Mouse (Mus musculus) heart, embryonic 11.5 days (tissue): Measurements from ENCODE around the gene Cbr2. TPM values are rescaled to one million over a fixed set of nuclear protein-coding genes. Genes with fewer than 3 reads are reported as not detected.
"Not testable (repeated sequence)": the region's sequence is repeated elsewhere in the genome, so short reads cannot be mapped to it uniquely, and the experiment has no call there.

ENCODE experiments used
- ATAC-seq: fragments of 200-750 bp; cut with Nextera tagmentation; replicated peaks from 2 replicates; pipeline ENCODE4 v1.8.0; 2017; ENCODE audit warnings: moderate library complexity; ENCODE audit not compliant: insufficient number of reproducible peaks, low FRiP score, low TSS enrichment
- H3K27ac ChIP-seq: fragments of 300-500 bp; sonication (generic); 2 replicates; pipeline ENCODE4 v1.5.1; 2014; ENCODE audit warnings: mild to moderate bottlenecking, low read depth, low read length
- H3K27me3 ChIP-seq: fragments of 300-500 bp; sonication (generic); 2 replicates; pipeline ENCODE4 v1.6.1; 2014; ENCODE audit warnings: mild to moderate bottlenecking, low read length, mixed read lengths; ENCODE audit not compliant: control insufficient read depth, insufficient read depth
- H3K36me3 ChIP-seq: fragments of 300-500 bp; sonication (generic); 2 replicates; pipeline ENCODE4 v1.6.1; 2014; ENCODE audit warnings: mild to moderate bottlenecking, low read length, moderate library complexity, mixed read lengths; ENCODE audit not compliant: control insufficient read depth, insufficient read depth
- H3K4me1 ChIP-seq: fragments of 300-500 bp; sonication (generic); 2 replicates; pipeline ENCODE4 v1.6.1; 2014; ENCODE audit warnings: low read length; ENCODE audit not compliant: control insufficient read depth, insufficient read depth
- H3K4me2 ChIP-seq: fragments of 300-500 bp; sonication (generic); 2 replicates; pipeline ENCODE4 v1.6.1; 2014; ENCODE audit warnings: mild to moderate bottlenecking, moderate library complexity
- H3K4me3 ChIP-seq: fragments of 300-500 bp; sonication (generic); 2 replicates; pipeline ENCODE4 v1.5.1; 2014; ENCODE audit warnings: low read depth, low read length
- H3K9ac ChIP-seq: fragments of 300-500 bp; sonication (generic); 2 replicates; pipeline ENCODE4 v1.6.1; 2014; ENCODE audit warnings: mild to moderate bottlenecking, low read depth, low read length, moderate library complexity
- H3K9me3 ChIP-seq: fragments of 300-500 bp; sonication (generic); replicated peaks from 2 replicates; pipeline ENCODE4 v1.6.1; 2016; ENCODE audit warnings: low read length; ENCODE audit not compliant: control insufficient read depth
- WGBS: fragments of 180-500 bp; shearing (Covaris S2); extraction: QIAGEN DNeasy Blood & Tissue Kit; methylation state at CpG from one replicate; pipeline ENCODE4 v1.1.7; 2014; ENCODE audit not compliant: insufficient replicate concordance; 5-methylcytosine and 5-hydroxymethylcytosine counted together
- polyA plus RNA-seq: library from polyadenylated mRNA; unstranded; fragments of >200 nt; fragmentation: Nextera tagmentation; extraction: Ambion mirVana; gene quantifications from 2 replicates; pipeline ENCODE4 v1.2.1, GENCODE M21; 2014

The Cbr2 gene
- polyA plus RNA-seq, 1 experiment from 2014 or later: 0.36 TPM

- not testable (repeated sequence) for H3K4me1 ChIP-seq, H3K27ac ChIP-seq, H3K9ac ChIP-seq, H3K9me3 ChIP-seq, ATAC-seq, H3K4me2 ChIP-seq, H3K4me3 ChIP-seq, H3K36me3 ChIP-seq
- peaks cover 21% of the 10 kb centered on the region for H3K27me3 ChIP-seq
- 68% methylated on average over 4 of the region's 7 CpGs for WGBS
Observed at GRCm38 (mm10) chr11:120767023-120767422, 35.1 kb upstream of the Cbr2 start.

GRCm38 (mm10) chr11:120763121-120763999 is 31.4 kb upstream of the Cbr2 start:
- Histone ChIP-seq H3K27me3 (peaks cover 25% of the 10 kb centered on the region), H3K4me2 (peak overlapping the region; percentile 49)
- H3K9me3 ChIP-seq, H3K36me3 ChIP-seq, ATAC-seq, H3K4me3 ChIP-seq, H3K27ac ChIP-seq, H3K9ac ChIP-seq, H3K4me1 ChIP-seq: not testable (repeated sequence)
- 0% methylated on average over 3 of the region's 23 CpGs for WGBS

GRCm38 (mm10) chr11:120762672-120763041 is 30.7 kb upstream of the Cbr2 start, which contains the start of gene Hmga1b:
Gene Hmga1b, plus strand, starts transcription at chr11:120762794.
- Histone ChIP-seq H3K27me3 (peaks cover 25% of the 10 kb centered on the region), H3K4me2 (peak within 1 kb of the TSS; percentile 49), H3K9me3 (peaks cover 12% of the 10 kb centered on the region)
- not testable (repeated sequence) for H3K4me3 ChIP-seq, H3K4me1 ChIP-seq, H3K36me3 ChIP-seq, H3K27ac ChIP-seq, H3K9ac ChIP-seq, ATAC-seq
- 13% methylated on average over 14 of the region's 14 CpGs for WGBS

GRCm38 (mm10) chr11:120761811-120762671 is 30.1 kb upstream of the Cbr2 start:
- H3K36me3 ChIP-seq: no peaks in the 10 kb centered on the region
- H3K27me3 ChIP-seq: peaks cover 25% of the 10 kb centered on the region
- H3K27ac ChIP-seq: no peak overlapping the region
- peak overlapping the region; percentile 49 for H3K4me2 ChIP-seq
- ATAC-seq: no peak
- H3K9me3 ChIP-seq: peaks cover 12% of the 10 kb centered on the region
- H3K4me1 ChIP-seq: peaks cover 6% of the 10 kb centered on the region
- 57% methylated on average over 14 of the region's 14 CpGs for WGBS
- H3K4me3 ChIP-seq: no peak overlapping the region
- H3K9ac ChIP-seq: no peak overlapping the region

GRCm38 (mm10) chr11:120760236-120760635 is 28.3 kb upstream of the Cbr2 start:
- H3K9me3 ChIP-seq: peaks cover 12% of the 10 kb centered on the region
- no peak overlapping the region for H3K27ac ChIP-seq
- peaks cover 6% of the 10 kb centered on the region for H3K4me1 ChIP-seq
- WGBS: 86% methylated on average over 9 of the region's 9 CpGs
- H3K4me2 ChIP-seq: no peak overlapping the region
- H3K4me3 ChIP-seq: no peak overlapping the region
- peaks cover 16% of the 10 kb centered on the region for H3K27me3 ChIP-seq
- H3K9ac ChIP-seq: no peak overlapping the region
- no peaks in the 10 kb centered on the region for H3K36me3 ChIP-seq
- ATAC-seq: no peak

- no peaks in the 10 kb centered on the region for H3K27me3 ChIP-seq
- no peak overlapping the region for H3K4me2 ChIP-seq
- no peaks in the 10 kb centered on the region for H3K36me3 ChIP-seq
- no peak overlapping the region for H3K27ac ChIP-seq
- no peaks in the 10 kb centered on the region for H3K4me1 ChIP-seq
- no peak overlapping the region for H3K4me3 ChIP-seq
- H3K9me3 ChIP-seq: no peaks in the 10 kb centered on the region
- WGBS: 66% methylated on average over 4 of the region's 4 CpGs
- no peak overlapping the region for H3K9ac ChIP-seq
- no peak for ATAC-seq
Observed at GRCm38 (mm10) chr11:120751606-120752005, 19.7 kb upstream of the Cbr2 start.

- Histone ChIP-seq H3K36me3 (no peaks in the 10 kb centered on the region), H3K4me3 (no peak overlapping the region), H3K4me1 (no peaks in the 10 kb centered on the region), H3K9me3 (no peaks in the 10 kb centered on the region), H3K27ac (no peak overlapping the region), H3K9ac (no peak overlapping the region), H3K27me3 (no peaks in the 10 kb centered on the region), H3K4me2 (no peak overlapping the region)
- no peak for ATAC-seq
- 52% methylated on average over 8 of the region's 8 CpGs for WGBS
Observed at GRCm38 (mm10) chr11:120749430-120749829, 17.5 kb upstream of the Cbr2 start.

GRCm38 (mm10) chr11:120747974-120748373 is 16.1 kb upstream of the Cbr2 start:
- Histone ChIP-seq H3K9me3 (no peaks in the 10 kb centered on the region), H3K4me1 (no peaks in the 10 kb centered on the region), H3K27ac (no peak overlapping the region), H3K4me2 (no peak overlapping the region), H3K9ac (no peak overlapping the region), H3K27me3 (no peaks in the 10 kb centered on the region), H3K4me3 (no peak overlapping the region), H3K36me3 (no peaks in the 10 kb centered on the region)
- ATAC-seq: no peak
- 74% methylated on average over 4 of the region's 4 CpGs for WGBS
